Mouse (Mus musculus) midbrain, embryonic 10.5 days (tissue): ENCODE data around the gene Rtca. TPM values are rescaled to one million over a fixed set of nuclear protein-coding genes. Genes with fewer than 3 reads are reported as not detected.

ENCODE experiments used
- DNase-seq: peaks from one replicate; pipeline ENCODE4 v3.0.0-alpha.2; 2017; ENCODE audit warnings: low spot score
- H3K27ac ChIP-seq: fragments of 300-500 bp; sonication (generic); replicated peaks from 2 replicates; pipeline ENCODE4 v1.5.1; 2016; ENCODE audit warnings: mild to moderate bottlenecking
- H3K27me3 ChIP-seq: fragments of 300-500 bp; sonication (generic); 2 replicates; pipeline ENCODE4 v1.6.1; 2016; ENCODE audit warnings: low read depth, mild to moderate bottlenecking; ENCODE audit not compliant: poor library complexity, severe bottlenecking
- H3K36me3 ChIP-seq: fragments of 300-500 bp; sonication (generic); 2 replicates; pipeline ENCODE4 v1.6.1; 2016; ENCODE audit warnings: mild to moderate bottlenecking, moderate library complexity
- H3K4me1 ChIP-seq: fragments of 300-500 bp; sonication (generic); 2 replicates; pipeline ENCODE4 v1.6.1; 2016
- H3K4me3 ChIP-seq: fragments of 300-500 bp; sonication (generic); 2 replicates; pipeline ENCODE4 v1.5.1; 2016; ENCODE audit warnings: mild to moderate bottlenecking, moderate library complexity
- H3K9me3 ChIP-seq: fragments of 300-500 bp; sonication (generic); replicated peaks from 2 replicates; pipeline ENCODE4 v1.6.1; 2016; ENCODE audit warnings: mild to moderate bottlenecking
- WGBS: fragments of 180-500 bp; shearing (Covaris S2); methylation state at CpG from one replicate; pipeline ENCODE4 v1.1.7; 2016; 5-methylcytosine and 5-hydroxymethylcytosine counted together
- polyA plus RNA-seq: library from polyadenylated mRNA; unstranded; fragments of >200 nt; fragmentation: Nextera tagmentation; extraction: Ambion mirVana; gene quantifications from 2 replicates; pipeline ENCODE4 v1.2.1, GENCODE M21; 2016

Gene Rtca
- polyA plus RNA-seq, 1 experiment from 2014 or later, result 126 TPM

DNA sequence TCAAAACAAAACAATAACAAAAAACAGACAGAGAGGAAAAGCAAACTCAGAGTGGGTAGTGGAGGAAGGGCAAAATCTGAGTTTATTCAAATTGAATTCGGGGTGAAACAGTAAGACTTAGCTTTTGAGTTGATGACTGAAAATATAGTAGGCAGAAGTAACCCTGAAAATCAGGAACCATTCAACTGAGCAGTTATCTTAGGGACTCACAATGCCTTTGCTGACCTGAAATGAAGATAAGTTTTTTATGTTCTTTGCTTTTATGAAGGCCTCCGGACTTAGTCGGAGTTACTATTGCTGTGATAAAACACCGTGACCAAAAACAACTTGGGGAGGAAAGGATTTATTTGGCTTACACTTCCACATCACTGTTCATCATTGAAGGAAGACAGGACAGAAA, 47.0 kb downstream of the Rtca start:
- DNase-seq, result no peak
- H3K27me3 ChIP-seq, result no peaks in the 10 kb centered on the region
- no peak overlapping the region for H3K4me3 ChIP-seq
- H3K27ac ChIP-seq, result no peak overlapping the region
- 86% methylated on average over 4 of the region's 4 CpGs for WGBS
- peaks cover 12% of the 10 kb centered on the region; the same call in 1 of the 2 replicates for H3K9me3 ChIP-seq
- H3K4me1 ChIP-seq, result 0 out of 2 replicates have a peak, but pooled peaks cover 5% of the 10 kb centered on the region
- H3K36me3 ChIP-seq, result no peaks in the 10 kb centered on the region

DNA sequence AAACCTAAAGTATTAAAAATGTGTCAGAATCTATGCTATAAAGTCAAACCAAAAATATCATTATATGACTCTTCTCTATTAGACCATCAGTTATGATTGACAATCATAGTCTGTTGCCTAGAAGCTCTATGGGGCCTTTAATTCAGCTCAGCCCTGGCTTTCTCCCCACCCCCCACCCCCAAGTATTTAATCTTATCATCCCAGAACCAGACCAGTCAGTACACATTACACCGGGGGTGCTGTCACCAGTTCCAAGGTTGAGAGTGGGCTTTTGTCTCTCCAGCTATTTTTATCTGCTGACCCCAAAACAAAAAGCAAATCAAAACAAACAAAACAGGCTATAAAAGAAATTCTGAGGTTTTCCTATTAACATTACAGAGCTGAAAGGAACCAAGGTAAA, 53.5 kb downstream of the Rtca start:
- Histone ChIP-seq H3K36me3 (no peaks in the 10 kb centered on the region), H3K27ac (no peak overlapping the region), H3K4me3 (no peak overlapping the region), H3K4me1 (no peaks in the 10 kb centered on the region), H3K27me3 (no peaks in the 10 kb centered on the region), H3K9me3 (peaks cover 16% of the 10 kb centered on the region; the same call in 1 of the 2 replicates)
- WGBS, result 84% methylated on average over 1 of the region's 1 CpGs
- no peak for DNase-seq

DNA sequence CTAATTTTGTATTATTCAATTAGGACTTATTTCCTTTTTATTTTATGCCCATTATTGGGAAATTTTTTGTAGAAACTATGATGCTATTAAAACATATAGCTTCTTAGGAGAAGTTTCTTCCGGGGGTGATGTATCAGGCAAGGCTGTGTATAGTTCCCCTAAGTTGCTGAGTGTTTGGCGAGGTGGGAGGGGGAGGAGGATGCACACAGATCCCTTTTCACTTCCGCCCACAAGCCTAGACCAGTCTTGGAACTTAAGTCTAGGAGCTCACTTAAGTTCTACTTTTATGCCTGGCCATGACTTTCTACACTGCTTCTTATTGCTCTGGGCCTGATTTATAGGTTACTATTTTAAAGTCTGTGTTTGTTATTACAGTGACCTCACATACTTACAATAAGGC, 57.3 kb downstream of the Rtca start:
- Histone ChIP-seq H3K4me3 (no peak overlapping the region), H3K4me1 (no peaks in the 10 kb centered on the region), H3K27ac (no peak overlapping the region), H3K27me3 (no peaks in the 10 kb centered on the region), H3K9me3 (peaks cover 4% of the 10 kb centered on the region; the same call in 1 of the 2 replicates), H3K36me3 (no peaks in the 10 kb centered on the region)
- DNase-seq, result no peak
- 81% methylated on average over 3 of the region's 3 CpGs for WGBS

DNA sequence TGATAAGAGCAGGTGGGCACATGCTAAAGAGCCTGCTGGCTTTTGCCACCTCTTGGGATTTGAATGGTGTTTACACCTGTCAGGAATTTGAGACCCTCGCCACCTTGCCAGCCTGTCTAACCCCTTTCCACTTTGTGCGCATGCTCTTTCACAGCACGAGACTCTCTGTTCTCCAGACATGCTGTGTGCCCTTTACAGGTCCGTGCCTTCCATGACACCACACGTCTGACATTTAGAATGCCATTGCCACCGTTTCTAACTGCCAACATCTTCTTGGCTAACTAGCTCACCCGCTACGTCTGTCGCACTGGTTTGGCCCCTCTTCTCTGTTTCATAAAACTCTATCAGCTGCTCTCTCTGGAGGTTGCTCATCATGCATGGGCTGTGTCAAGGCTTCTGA, 63.7 kb downstream of the Rtca start:
- 93% methylated on average over 9 of the region's 9 CpGs for WGBS
- DNase-seq, result no peak
- no peaks in the 10 kb centered on the region for H3K36me3 ChIP-seq

DNA sequence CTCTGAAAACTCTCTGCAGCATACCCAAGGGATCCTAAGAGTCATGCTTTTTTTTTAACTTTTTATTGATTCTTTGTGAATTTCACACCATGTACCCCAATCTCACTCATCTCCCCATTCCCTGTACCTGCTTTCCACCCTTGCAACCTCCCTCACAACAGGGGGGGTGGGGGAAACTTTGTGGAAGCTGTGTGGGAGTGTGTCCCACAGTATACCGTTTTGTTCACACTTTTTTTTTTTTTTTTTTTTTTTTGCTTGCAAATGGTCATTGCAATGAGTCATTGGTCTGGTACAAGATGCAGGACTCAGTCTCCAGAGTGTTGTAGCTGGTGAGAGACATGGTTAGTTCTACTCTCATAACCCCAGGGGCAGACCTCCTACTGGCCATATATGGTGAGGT, 65.2 kb downstream of the Rtca start:
- Histone ChIP-seq H3K9me3 (no peaks in the 10 kb centered on the region), H3K36me3 (no peaks in the 10 kb centered on the region), H3K4me1 (no peaks in the 10 kb centered on the region), H3K27me3 (no peaks in the 10 kb centered on the region), H3K27ac (no peak overlapping the region), H3K4me3 (no peak overlapping the region)
- DNase-seq, result no peak
- 80% methylated on average over 1 of the region's 1 CpGs for WGBS

More for the DNA sequence above, 63.7 kb downstream of the Rtca start:
- no peaks in the 10 kb centered on the region for H3K27me3 ChIP-seq
- no peaks in the 10 kb centered on the region for H3K4me1 ChIP-seq
- no peak overlapping the region for H3K27ac ChIP-seq
- no peaks in the 10 kb centered on the region for H3K9me3 ChIP-seq
- no peak overlapping the region for H3K4me3 ChIP-seq

DNA sequence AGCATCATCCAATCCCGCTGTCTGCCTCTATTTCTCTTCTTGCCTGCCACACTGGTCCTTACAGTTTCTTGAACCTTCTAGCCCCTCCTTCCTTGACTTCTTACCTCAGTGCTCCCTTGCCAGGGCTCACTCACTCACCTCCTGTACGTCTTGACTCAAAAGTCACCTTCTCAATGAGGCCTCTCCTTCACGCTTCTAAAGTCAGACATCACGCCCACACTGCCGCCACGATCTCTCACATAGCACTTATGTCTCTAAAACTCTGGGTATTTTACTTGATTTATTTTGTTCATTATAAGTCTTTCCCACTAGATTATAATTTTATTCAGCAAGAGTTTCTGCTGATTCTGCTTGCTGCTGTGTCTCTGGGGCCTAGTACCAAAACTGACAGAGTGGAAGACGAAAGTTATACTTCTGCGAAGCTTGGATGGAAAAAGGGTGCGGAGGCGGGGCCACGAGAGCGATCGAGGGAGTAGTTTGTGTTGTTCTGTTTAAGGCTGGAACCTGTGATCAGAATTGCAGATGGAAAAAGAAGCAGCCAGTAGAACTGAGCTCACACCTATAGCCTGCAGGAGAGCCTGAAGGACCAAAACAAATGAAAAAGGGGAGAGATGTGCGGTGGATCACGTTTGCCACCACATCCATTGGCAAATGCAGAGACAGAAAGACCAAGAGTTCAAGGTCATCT, 66.3 kb downstream of the Rtca start:
- H3K36me3 ChIP-seq, result no peaks in the 10 kb centered on the region
- no peak overlapping the region for H3K27ac ChIP-seq
- DNase-seq, result no peak
- H3K4me3 ChIP-seq, result no peak overlapping the region
- WGBS, result 93% methylated on average over 15 of the region's 15 CpGs
- no peaks in the 10 kb centered on the region for H3K27me3 ChIP-seq
- H3K9me3 ChIP-seq, result no peaks in the 10 kb centered on the region
- no peaks in the 10 kb centered on the region for H3K4me1 ChIP-seq

DNA sequence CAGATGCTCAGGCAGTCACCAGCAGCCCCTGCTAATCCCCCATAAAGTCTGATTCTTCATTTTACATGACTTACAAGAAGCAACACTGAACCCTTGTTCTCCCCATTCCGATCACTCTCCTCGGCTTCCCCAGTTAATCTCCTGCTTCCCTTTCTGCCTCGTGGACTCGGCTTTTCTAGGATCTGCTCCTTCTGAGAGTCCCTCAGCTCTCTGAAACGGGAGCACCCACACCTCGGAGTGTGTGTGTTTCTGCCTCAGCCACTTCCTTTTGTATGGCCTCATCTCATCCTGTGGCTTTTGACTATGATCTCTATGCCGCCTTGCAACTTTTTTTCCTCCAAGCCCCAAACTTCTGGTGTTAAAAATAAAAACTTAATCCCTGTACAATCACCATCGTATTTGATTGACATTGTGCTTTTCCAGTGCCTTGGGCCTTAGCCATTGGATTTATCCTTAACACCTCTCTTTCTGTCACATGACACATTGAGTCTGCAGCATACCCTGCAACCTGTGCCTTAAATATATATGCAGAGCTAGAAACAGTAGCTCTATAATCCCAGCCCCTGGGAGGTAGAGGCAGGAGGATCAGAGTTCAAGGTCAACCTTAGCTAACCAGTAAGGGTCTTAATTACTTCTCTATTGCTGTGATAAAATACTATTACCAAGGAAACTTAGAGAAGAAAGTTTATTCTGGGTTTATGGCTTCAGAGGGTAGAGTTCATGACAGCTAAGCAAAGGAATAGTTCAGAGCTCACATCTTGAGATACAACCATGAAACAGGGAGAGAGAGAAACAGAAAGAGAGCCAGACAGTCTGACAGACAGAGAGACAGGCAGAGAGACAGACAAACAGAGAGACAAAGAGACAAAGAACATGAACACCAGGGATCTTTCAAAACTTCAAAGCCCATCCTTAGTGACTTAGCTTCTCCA, 67.7 kb downstream of the Rtca start:
- Histone ChIP-seq H3K4me1 (no peaks in the 10 kb centered on the region), H3K27ac (no peak overlapping the region), H3K36me3 (no peaks in the 10 kb centered on the region), H3K4me3 (no peak overlapping the region), H3K27me3 (no peaks in the 10 kb centered on the region), H3K9me3 (no peaks in the 10 kb centered on the region)
- DNase-seq, result no peak
- WGBS, result 66% methylated on average over 8 of the region's 8 CpGs

Other genes starting within 250 kb of the Rtca start
- 16.9 and 18.4 TPM in 2 replicates for gene Cdc14a, start 84.2 kb downstream of the Rtca start, polyA plus RNA-seq
- 11.4 and 12.4 TPM in 2 replicates for gene Dbt, start 4.9 kb upstream of the Rtca start, polyA plus RNA-seq
- 0.56 and 0.63 TPM in 2 replicates for gene Lrrc39, start 54.8 kb upstream of the Rtca start, polyA plus RNA-seq
- 37.3 and 39.5 TPM in 2 replicates for gene Sass6, start 86.8 kb upstream of the Rtca start, polyA plus RNA-seq
- 25.0 and 26.9 TPM in 2 replicates for gene Trmt13, start 106.4 kb upstream of the Rtca start, polyA plus RNA-seq
- 81.4 and 82.5 TPM in 2 replicates for gene Mfsd14a, start 154.5 kb upstream of the Rtca start, polyA plus RNA-seq
- gene Gm43191, start 173.1 kb upstream of the Rtca start, polyA plus RNA-seq, result not detected in 2 replicates
- 7.3 and 8.3 TPM in 2 replicates for gene Slc35a3, start 204.6 kb upstream of the Rtca start, polyA plus RNA-seq